Mouse (Mus musculus) lung, adult 10 weeks (tissue): ENCODE results near the gene Hsd3b6. TPM values are rescaled to one million over a fixed set of nuclear protein-coding genes. Genes with fewer than 3 reads are reported as not detected.

ENCODE experiments used
- polyA plus RNA-seq: library from polyadenylated mRNA; stranded (reverse); fragments of 350-450 nt; fragmentation: Illumina TruSeq; extraction: RNeasy Lipid Tissue Mini Kit (QIAGEN cat#74804); gene quantifications from one replicate; pipeline ENCODE4 v1.2.3, GENCODE M21; 2014; ENCODE audit warnings: low read depth, low replicate concordance; ENCODE audit not compliant: insufficient read depth

The Hsd3b6 gene
- polyA plus RNA-seq, result not detected

DNA sequence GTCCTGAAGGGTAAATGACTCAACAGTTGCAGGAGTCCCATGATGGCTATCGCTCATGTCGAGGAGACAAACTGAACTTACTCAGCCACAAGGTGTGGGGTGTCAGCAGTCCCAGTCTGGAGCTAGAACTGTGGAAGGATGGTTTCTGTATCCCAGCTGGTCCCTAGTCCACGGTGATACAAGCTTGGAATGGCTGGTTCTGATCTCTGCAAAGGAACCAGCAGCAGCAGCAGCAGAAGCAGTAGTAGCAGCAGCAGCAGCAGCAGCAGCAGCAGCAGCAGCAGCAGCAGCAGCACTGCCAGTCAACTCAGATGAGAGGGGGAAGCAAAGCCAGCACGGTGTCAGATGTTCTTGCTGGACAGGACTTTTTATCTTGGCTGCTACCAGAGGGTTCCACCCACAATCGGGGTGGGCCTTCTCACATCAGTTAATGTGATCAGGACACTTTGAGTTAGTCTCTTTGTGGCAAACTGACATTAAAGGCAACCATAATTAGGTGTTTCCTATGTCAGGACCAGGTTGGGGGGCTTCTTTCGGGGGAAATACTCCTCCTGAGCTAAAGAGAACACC is at the start of gene Hsd3b6:
Gene Hsd3b6, minus strand, starts transcription at position 343 of the 570 bp plus-strand sequence.

DNA sequence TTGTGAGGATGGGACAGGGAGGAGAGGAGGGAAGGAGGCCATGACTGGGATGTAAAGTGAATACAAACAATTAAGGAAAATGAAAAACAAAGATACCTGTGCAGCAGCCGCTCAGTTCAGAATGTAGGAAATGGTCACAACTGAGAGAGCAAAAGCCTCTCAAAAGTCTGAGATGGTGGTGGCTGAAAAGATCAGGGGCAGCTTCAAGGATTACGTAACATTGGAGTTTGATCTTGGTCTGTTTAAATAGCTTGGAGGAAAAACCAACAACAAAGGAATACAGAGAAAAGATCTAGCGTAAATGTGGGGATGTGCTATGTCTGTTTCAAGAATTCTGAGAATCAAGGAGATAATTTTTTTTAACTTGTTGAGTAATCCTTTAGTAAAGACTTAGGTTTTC is 45.3 kb upstream of the Hsd3b6 start, which contains the start of gene Hsd3b1:
Gene Hsd3b1, minus strand, starts transcription at position 219 of the 400 bp plus-strand sequence.

Other genes with a start within 250 kb of the Hsd3b6 start
- gene Gm10681, start 225.6 kb downstream of the Hsd3b6 start, polyA plus RNA-seq, result not detected
- not detected for gene Hsd3b5, start 184.2 kb downstream of the Hsd3b6 start, polyA plus RNA-seq
- 0.06 TPM for gene Hsd3b2, start 89.9 kb downstream of the Hsd3b6 start, polyA plus RNA-seq
- not detected for gene Hsd3b3, start 51.3 kb downstream of the Hsd3b6 start, polyA plus RNA-seq
- not detected for gene Hsd3b1, start 45.4 kb upstream of the Hsd3b6 start, polyA plus RNA-seq
- not detected for gene Hao2, start 78.8 kb upstream of the Hsd3b6 start, polyA plus RNA-seq